Mouse (Mus musculus) T-cell, adult 2 months (primary cell): ENCODE results near the gene Lrrc41.

Experiments used
- DNase-seq: peaks from one replicate; pipeline ENCODE4 v3.0.0; 2022; ENCODE audit warnings: low spot score

Lrrc41 gene

GRCm38 (mm10) chr4:116077240-116078095, 2.4 kb downstream of the Lrrc41 start:
- no peak for DNase-seq

GRCm38 (mm10) chr4:116088510-116089249, 13.6 kb downstream of the Lrrc41 start:
- DNase-seq: no peak

GRCm38 (mm10) chr4:116096291-116096690, 21.2 kb downstream of the Lrrc41 start:
- no peak for DNase-seq

GRCm38 (mm10) chr4:116097211-116097610, 22.1 kb downstream of the Lrrc41 start:
- no peak for DNase-seq

GRCm38 (mm10) chr4:116100959-116101358, 25.9 kb downstream of the Lrrc41 start:
- DNase-seq: no peak

- no peak for DNase-seq
Observed at GRCm38 (mm10) chr4:116105278-116105677, 30.2 kb downstream of the Lrrc41 start.

GRCm38 (mm10) chr4:116110695-116111094, 35.6 kb downstream of the Lrrc41 start:
- no peak for DNase-seq

GRCm38 (mm10) chr4:116111486-116111885, 36.4 kb downstream of the Lrrc41 start:
- DNase-seq: no peak

- no peak for DNase-seq
Observed at GRCm38 (mm10) chr4:116122762-116123161, 47.7 kb downstream of the Lrrc41 start.

GRCm38 (mm10) chr4:116123602-116124519, 48.8 kb downstream of the Lrrc41 start, which contains the start of the genes Rad54l and Pomgnt1:
TSS of gene Rad54l (minus strand) at chr4:116123690.
TSS of gene Pomgnt1 (plus strand) at chr4:116123840.
- peak; percentile 66 for DNase-seq

- DNase-seq: no peak
Observed at GRCm38 (mm10) chr4:116125803-116126386, 50.8 kb downstream of the Lrrc41 start.

GRCm38 (mm10) chr4:116127956-116128355, 52.9 kb downstream of the Lrrc41 start:
- no peak for DNase-seq

GRCm38 (mm10) chr4:116133126-116133525, 58.1 kb downstream of the Lrrc41 start:
- DNase-seq: no peak

- DNase-seq: no peak
Observed at GRCm38 (mm10) chr4:116134990-116135389, 59.9 kb downstream of the Lrrc41 start.

GRCm38 (mm10) chr4:116137421-116137996, 62.4 kb downstream of the Lrrc41 start:
- no peak for DNase-seq

- no peak for DNase-seq
Observed at GRCm38 (mm10) chr4:116140801-116141574, 65.9 kb downstream of the Lrrc41 start.

GRCm38 (mm10) chr4:116141736-116142135, 66.7 kb downstream of the Lrrc41 start:
- no peak for DNase-seq

GRCm38 (mm10) chr4:116142269-116142668, 67.2 kb downstream of the Lrrc41 start:
- DNase-seq: no peak

- no peak for DNase-seq
Observed at GRCm38 (mm10) chr4:116143317-116143811, 68.3 kb downstream of the Lrrc41 start.
